Mouse (Mus musculus) liver, embryonic 15.5 days (tissue): ENCODE results near the gene Csnk2a1. TPM values are rescaled to one million over a fixed set of nuclear protein-coding genes. Genes with fewer than 3 reads are reported as not detected.

Experiments used
- ATAC-seq: fragments of 200-750 bp; cut with Nextera tagmentation; 2 replicates; pipeline ENCODE4 v1.8.0; 2017; ENCODE audit warnings: moderate number of reproducible peaks, mild to moderate bottlenecking, moderate library complexity; ENCODE audit not compliant: insufficient read depth
- H3K27ac ChIP-seq: fragments of 300-500 bp; sonication (generic); replicated peaks from 2 replicates; pipeline ENCODE4 v1.5.1; 2015; ENCODE audit warnings: mild to moderate bottlenecking, inconsistent platforms
- H3K27me3 ChIP-seq: fragments of 300-500 bp; sonication (generic); 2 replicates; pipeline ENCODE4 v1.6.1; 2015; ENCODE audit warnings: mild to moderate bottlenecking, inconsistent platforms
- H3K36me3 ChIP-seq: fragments of 300-500 bp; sonication (generic); replicated peaks from 2 replicates; pipeline ENCODE4 v1.6.1; 2015; ENCODE audit warnings: moderate library complexity, mild to moderate bottlenecking, inconsistent platforms
- H3K4me1 ChIP-seq: fragments of 300-500 bp; sonication (generic); replicated peaks from 2 replicates; pipeline ENCODE4 v1.6.1; 2015; ENCODE audit warnings: inconsistent platforms
- H3K4me2 ChIP-seq: fragments of 300-500 bp; sonication (generic); 2 replicates; pipeline ENCODE4 v1.6.1; 2015; ENCODE audit warnings: moderate library complexity, mild to moderate bottlenecking, inconsistent platforms
- H3K4me3 ChIP-seq: fragments of 300-500 bp; sonication (generic); replicated peaks from 2 replicates; pipeline ENCODE4 v1.5.1; 2015; ENCODE audit warnings: mild to moderate bottlenecking, inconsistent platforms
- H3K9ac ChIP-seq: fragments of 300-500 bp; sonication (generic); 2 replicates; pipeline ENCODE4 v1.6.1; 2015; ENCODE audit warnings: moderate library complexity, mild to moderate bottlenecking, inconsistent platforms
- H3K9me3 ChIP-seq: fragments of 300-500 bp; sonication (generic); replicated peaks from 2 replicates; pipeline ENCODE4 v1.6.1; 2016; ENCODE audit warnings: inconsistent platforms
- WGBS: fragments of 180-500 bp; shearing (Covaris S2); methylation state at CpG from one replicate; pipeline ENCODE4 v1.1.7; 2015; ENCODE audit warnings: mixed read lengths; ENCODE audit not compliant: insufficient replicate concordance; 5-methylcytosine and 5-hydroxymethylcytosine counted together
- polyA plus RNA-seq: library from polyadenylated mRNA; unstranded; fragments of >200 nt; fragmentation: Nextera tagmentation; extraction: Ambion mirVana; gene quantifications from 2 replicates; pipeline ENCODE4 v1.2.1, GENCODE M21; 2015

Csnk2a1 gene
- polyA plus RNA-seq, 1 experiment from 2014 or later, result 34.8 TPM

DNA sequence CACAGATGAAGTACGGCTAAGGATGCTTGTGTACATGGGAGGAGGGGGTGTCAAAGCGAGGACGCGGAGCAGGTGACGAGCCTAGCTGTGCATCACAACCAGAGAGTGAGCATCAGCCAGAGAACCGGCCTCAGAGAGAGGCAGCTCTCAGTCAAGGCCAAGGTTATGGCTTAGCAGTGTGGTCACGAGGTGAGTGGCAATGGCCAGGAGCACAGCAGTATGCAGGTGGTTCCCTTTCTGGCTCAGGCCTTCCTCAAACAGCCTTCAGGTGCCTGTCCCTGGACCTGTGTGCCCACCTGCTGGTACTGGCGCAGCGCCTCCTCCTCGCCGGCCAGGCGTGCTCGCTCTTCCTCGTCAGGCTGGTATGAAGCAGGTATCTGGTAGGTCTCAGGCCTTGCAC lies 97.3 kb downstream of the Csnk2a1 start:
- ATAC-seq, result no peak
- no peak overlapping the region for H3K4me3 ChIP-seq
- H3K4me2 ChIP-seq, result no peak overlapping the region
- H3K36me3 ChIP-seq, result peaks cover 91% of the 10 kb centered on the region
- H3K9me3 ChIP-seq, result no peaks in the 10 kb centered on the region
- WGBS, result 89% methylated on average over 14 of the region's 14 CpGs
- no peaks in the 10 kb centered on the region for H3K27me3 ChIP-seq
- no peak overlapping the region for H3K27ac ChIP-seq
- no peak overlapping the region for H3K9ac ChIP-seq
- 0 out of 2 replicates have a peak, but pooled peaks cover 6% of the 10 kb centered on the region for H3K4me1 ChIP-seq

- Histone ChIP-seq H3K9me3 (no peaks in the 10 kb centered on the region), H3K27me3 (no peaks in the 10 kb centered on the region), H3K4me3 (no peak overlapping the region), H3K36me3 (peaks cover 92% of the 10 kb centered on the region), H3K4me1 (peaks cover 13% of the 10 kb centered on the region; the same call in 1 of the 2 replicates), H3K9ac (no peak overlapping the region), H3K27ac (no peak overlapping the region), H3K4me2 (no peak overlapping the region)
- no peak for ATAC-seq
- WGBS, result 70% methylated on average over 3 of the region's 3 CpGs
Observed at GRCm38 (mm10) chr2:152324842-152325241, 98.2 kb downstream of the Csnk2a1 start.

- Histone ChIP-seq H3K27ac (no peak overlapping the region), H3K9me3 (no peaks in the 10 kb centered on the region), H3K27me3 (no peaks in the 10 kb centered on the region), H3K36me3 (peaks cover 84% of the 10 kb centered on the region), H3K4me1 (peaks cover 26% of the 10 kb centered on the region), H3K4me2 (no peak overlapping the region), H3K4me3 (no peak overlapping the region), H3K9ac (no peak overlapping the region)
- ATAC-seq, result no peak
- WGBS, result 89% methylated on average over 13 of the region's 13 CpGs
Observed at GRCm38 (mm10) chr2:152326157-152326556, 99.5 kb downstream of the Csnk2a1 start.

- no peaks in the 10 kb centered on the region for H3K9me3 ChIP-seq
- peaks cover 31% of the 10 kb centered on the region for H3K4me1 ChIP-seq
- peaks cover 79% of the 10 kb centered on the region for H3K36me3 ChIP-seq
- no peaks in the 10 kb centered on the region for H3K27me3 ChIP-seq
- H3K9ac ChIP-seq, result no peak overlapping the region
- ATAC-seq, result no peak
- H3K27ac ChIP-seq, result no peak overlapping the region
- H3K4me2 ChIP-seq, result no peak overlapping the region
- no peak overlapping the region for H3K4me3 ChIP-seq
- WGBS, result 79% methylated on average over 8 of the region's 8 CpGs
Observed at GRCm38 (mm10) chr2:152326654-152327053, 100.0 kb downstream of the Csnk2a1 start.

- ATAC-seq, result no peak
- H3K36me3 ChIP-seq, result peaks cover 65% of the 10 kb centered on the region
- 68% methylated on average over 5 of the region's 5 CpGs for WGBS
- no peak overlapping the region for H3K27ac ChIP-seq
- no peaks in the 10 kb centered on the region for H3K9me3 ChIP-seq
- no peak overlapping the region for H3K9ac ChIP-seq
- peaks cover 35% of the 10 kb centered on the region for H3K4me1 ChIP-seq
- no peak overlapping the region for H3K4me2 ChIP-seq
- H3K4me3 ChIP-seq, result no peak overlapping the region
- no peaks in the 10 kb centered on the region for H3K27me3 ChIP-seq
Observed at GRCm38 (mm10) chr2:152327980-152328379, 101.3 kb downstream of the Csnk2a1 start.

GRCm38 (mm10) chr2:152330858-152331423 lies 104.3 kb downstream of the Csnk2a1 start:
- ATAC-seq, result no peak
- WGBS, result 12% methylated on average over 7 of the region's 7 CpGs
- H3K4me3 ChIP-seq, result peak overlapping the region; percentile 98

More at GRCm38 (mm10) chr2:152330858-152331423, 104.3 kb downstream of the Csnk2a1 start:
- H3K9me3 ChIP-seq, result no peaks in the 10 kb centered on the region
- peaks cover 4% of the 10 kb centered on the region; the same call in 1 of the 2 replicates for H3K27me3 ChIP-seq
- peak overlapping the region; percentile 89 for H3K9ac ChIP-seq
- peak overlapping the region; percentile 96 for H3K27ac ChIP-seq
- peaks cover 36% of the 10 kb centered on the region for H3K36me3 ChIP-seq
- H3K4me2 ChIP-seq, result peak overlapping the region; percentile 84
- peaks cover 49% of the 10 kb centered on the region for H3K4me1 ChIP-seq

Other genes with a start within 250 kb of the Csnk2a1 start
- 9.8 and 10.1 TPM in 2 replicates for gene Fam110a, start 246.6 kb upstream of the Csnk2a1 start, polyA plus RNA-seq
- gene Slc52a3, start 230.3 kb upstream of the Csnk2a1 start, polyA plus RNA-seq, result 1.1 and 1.3 TPM in 2 replicates
- not detected in 2 replicates for gene Scrt2, start 145.3 kb upstream of the Csnk2a1 start, polyA plus RNA-seq
- gene Srxn1, start 121.3 kb upstream of the Csnk2a1 start, polyA plus RNA-seq, result 11.1 and 11.6 TPM in 2 replicates
- 0.50 and 0.51 TPM in 2 replicates for gene Tcf15, start 83.3 kb upstream of the Csnk2a1 start, polyA plus RNA-seq
- gene Tbc1d20, start 67.0 kb downstream of the Csnk2a1 start, polyA plus RNA-seq, result 10.7 and 12.3 TPM in 2 replicates
- gene Rbck1, start 105.8 kb downstream of the Csnk2a1 start, polyA plus RNA-seq, result 41.4 and 46.1 TPM in 2 replicates
- gene Trib3, start 117.2 kb downstream of the Csnk2a1 start, polyA plus RNA-seq, result 3.8 and 4.4 TPM in 2 replicates
- not detected in 2 replicates for gene Nrsn2, start 149.8 kb downstream of the Csnk2a1 start, polyA plus RNA-seq
- gene Sox12, start 171.2 kb downstream of the Csnk2a1 start, polyA plus RNA-seq, result 1.2 and 1.5 TPM in 2 replicates
- gene Zcchc3, start 188.2 kb downstream of the Csnk2a1 start, polyA plus RNA-seq, result 9.1 and 9.5 TPM in 2 replicates
- gene 6820408C15Rik, start 188.7 kb downstream of the Csnk2a1 start, polyA plus RNA-seq, result 0.13 and 0.20 TPM in 2 replicates
- not detected in 2 replicates for gene Defb23, start 237.8 kb downstream of the Csnk2a1 start, polyA plus RNA-seq